Mouse (Mus musculus): ENCODE data around the gene Fbxo46.

GRCm38 (mm10) chr7:19127744-19128143, 8.1 kb downstream of the Fbxo46 start:
- TF ChIP-seq CTCF (IDR thresholded peaks at IDR 0.05; ENCODE audit: borderline replicate concordance, insufficient read depth, low read depth, low read length) (no peak), POLR2A (IDR thresholded peaks at IDR 0.05; ENCODE audit: borderline replicate concordance, insufficient read depth, low read length) (no peak)

Data from cerebellum, adult 2 months (tissue).